Comparison of ENCODE assay signal across 10 mouse cellular contexts in genomic region chr10:100065529-100066301, GRCm38 (mm10). TPM values are rescaled to one million over a fixed set of nuclear protein-coding genes. Genes with fewer than 3 reads are reported as not detected.
DNase-seq lines count a peak whose midpoint lies in the region; ATAC-seq lines count a peak whose summit lies in the region.
"Had no signal": no experiment of that assay in that cellular context is flagged by ENCODE, and none has a peak within 500 bp of the region (broad histone marks: within the 10 kb centered on the region; RNA-seq: fewer than 3 reads in every experiment).

No protein-coding gene starts in this region.

- H3K27ac ChIP-seq in embryonic facial prominence, embryonic 14.5 days (replicated peaks; ENCODE audit: low read depth, low read length) = no peak overlapping the region
- no peak overlapping the region for H3K27ac ChIP-seq in embryonic facial prominence, embryonic 10.5 days (replicated peaks)
- H3K27ac ChIP-seq: embryonic facial prominence, embryonic 13.5 days; macrophage had no signal

- H3K9me3 ChIP-seq in embryonic facial prominence, embryonic 14.5 days (ENCODE audit: control insufficient read depth, low read length) = no peaks in the 10 kb centered on the region
- no peaks in the 10 kb centered on the region for H3K9me3 ChIP-seq in embryonic facial prominence, embryonic 10.5 days
- H3K9me3 ChIP-seq: embryonic facial prominence, embryonic 13.5 days had no signal

- ATAC-seq in embryonic facial prominence, embryonic 14.5 days (ENCODE audit: low read depth) = 0 out of 2 replicates have a peak, but pooled peaks have one; percentile 33

- no peak overlapping the region for H3K4me2 ChIP-seq in embryonic facial prominence, embryonic 14.5 days (ENCODE audit: low read depth, low read length)
- H3K4me2 ChIP-seq: embryonic facial prominence, embryonic 13.5 days had no signal

- no peaks in the 10 kb centered on the region for H3K36me3 ChIP-seq in embryonic facial prominence, embryonic 14.5 days (ENCODE audit: control insufficient read depth, insufficient read depth, low read length)
- no peaks in the 10 kb centered on the region for H3K36me3 ChIP-seq in embryonic facial prominence, embryonic 10.5 days (replicated peaks)
- H3K36me3 ChIP-seq: embryonic facial prominence, embryonic 13.5 days had no signal

- WGBS in embryonic facial prominence, embryonic 14.5 days = 48% methylated on average over 12 of the region's 12 CpGs
- WGBS in embryonic facial prominence, embryonic 10.5 days = 44% methylated on average over 12 of the region's 12 CpGs

- DNase-seq in embryonic facial prominence, embryonic 14.5 days (ENCODE audit: low spot score) = peak; percentile 30
- no peak for DNase-seq in embryonic facial prominence, embryonic 10.5 days (ENCODE audit: low spot score)
- peak; percentile 84 for DNase-seq in R1 (ENCODE audit: low read depth, low spot score)
- DNase-seq in heart, adult 9 months (ENCODE audit: low spot score in 2 of 2) = peak; percentile 41 to 73
- DNase-seq in mesoderm, embryonic 11.5 days (ENCODE audit: low read depth, low spot score) = peak; percentile 38
- DNase-seq in thymus, postnatal 10 days (ENCODE audit: low spot score in 2 of 2) = no peak
- no peak for DNase-seq in cerebellum, postnatal 4 days (ENCODE audit: low spot score in 2 of 2)
- no peak for DNase-seq in adrenal gland, adult 18-20 months (ENCODE audit: low spot score in 2 of 2)

- H3K27me3 ChIP-seq in embryonic facial prominence, embryonic 14.5 days (replicated peaks; ENCODE audit: control insufficient read depth, insufficient read depth, low read length) = no peaks in the 10 kb centered on the region
- H3K27me3 ChIP-seq in embryonic facial prominence, embryonic 10.5 days (replicated peaks; ENCODE audit: low read depth, poor library complexity, severe bottlenecking) = no peaks in the 10 kb centered on the region
- H3K27me3 ChIP-seq: embryonic facial prominence, embryonic 13.5 days had no signal

- no peak overlapping the region for H3K4me3 ChIP-seq in embryonic facial prominence, embryonic 14.5 days (ENCODE audit: low read depth, low read length)
- H3K4me3 ChIP-seq in embryonic facial prominence, embryonic 10.5 days = no peak overlapping the region
- H3K4me3 ChIP-seq: embryonic facial prominence, embryonic 13.5 days had no signal

- no peak overlapping the region for H3K9ac ChIP-seq in embryonic facial prominence, embryonic 14.5 days (ENCODE audit: low read depth, low read length)
- H3K9ac ChIP-seq: embryonic facial prominence, embryonic 13.5 days had no signal

- peaks cover 6% of the 10 kb centered on the region; the same call in 1 of the 2 replicates for H3K4me1 ChIP-seq in embryonic facial prominence, embryonic 14.5 days (ENCODE audit: control insufficient read depth, insufficient read depth, low read length)
- 0 out of 2 replicates have a peak, but pooled peaks cover 3% of the 10 kb centered on the region for H3K4me1 ChIP-seq in embryonic facial prominence, embryonic 10.5 days

RNA-seq across cellular contexts. Expression of gene Kitl, which starts 50.3 kb away (rescaled TPM):
- 36.5 and 40.2 TPM in 2 replicates for polyA plus RNA-seq in embryonic facial prominence, embryonic 14.5 days (2014; fragmentation: Nextera tagmentation; extraction: Ambion mirVana)
- 12.1 and 13.2 TPM in 2 replicates for polyA plus RNA-seq in embryonic facial prominence, embryonic 10.5 days (2016; fragmentation: Nextera tagmentation; extraction: Ambion mirVana)
- 10 to 100 TPM; 18.9 to 26.6 TPM for total RNA-seq in adrenal gland, adult 18-20 months (2021)

Comparison
In these comparisons a context has a peak if more than half of its experiments do, and no peak if none do; other contexts are left out.
1. DNase-seq: peak in embryonic facial prominence, embryonic 14.5 days (single experiment), R1 (single experiment), heart, adult 9 months (2 of 2) and mesoderm, embryonic 11.5 days (single experiment); none in embryonic facial prominence, embryonic 10.5 days (single experiment), thymus, postnatal 10 days (0 of 2), cerebellum, postnatal 4 days (0 of 2) and adrenal gland, adult 18-20 months (0 of 2).